ENCODE assay signal across 11 mouse cellular contexts in genomic region chr2:157425643-157425988, GRCm38 (mm10). TPM values are rescaled to one million over a fixed set of nuclear protein-coding genes. Genes with fewer than 3 reads are reported as not detected.
DNase-seq lines count a peak whose midpoint lies in the region; ATAC-seq and TF ChIP-seq lines count a peak whose summit lies in the region.
"Had no signal": no experiment of that assay in that cellular context is flagged by ENCODE, and none has a peak within 500 bp of the region (broad histone marks: within the 10 kb centered on the region; RNA-seq: fewer than 3 reads in every experiment).

No protein-coding gene starts in this region.

- no peak for DNase-seq in kidney, adult 2 months
- no peak for DNase-seq in kidney, postnatal 36 days
- DNase-seq in ZHBTc4 (ENCODE audit: low read depth, low spot score): peak; percentile 44
- DNase-seq in frontal cortex, postnatal 25 days (ENCODE audit: low spot score in 2 of 2): no peak
- no peak for DNase-seq in left cerebral cortex, adult 9 months (ENCODE audit: low spot score in 2 of 2)
- no peak for DNase-seq in ovary, postnatal 14 days (ENCODE audit: low spot score)
- DNase-seq: gastrocnemius, postnatal 14 days; lung, adult 2 months had no signal

- no peak for TF ChIP-seq POLR2A in kidney, adult 2 months (IDR thresholded peaks at IDR 0.05; ENCODE audit: low read depth, low read length)

- H3K36me3 ChIP-seq in kidney, adult 2 months (ENCODE audit: control insufficient read depth, insufficient read depth, low read length): no peaks in the 10 kb centered on the region
- H3K36me3 ChIP-seq in hindbrain, embryonic 12.5 days: peaks cover 9% of the 10 kb centered on the region; the same call in 1 of the 2 replicates
- peaks cover 17% of the 10 kb centered on the region; the same call in 1 of the 2 replicates for H3K36me3 ChIP-seq in midbrain, embryonic 13.5 days
- H3K36me3 ChIP-seq: G1E had no signal

- peak overlapping the region; percentile 12; the same call in 1 of the 2 replicates for H3K27ac ChIP-seq in kidney, adult 2 months (ENCODE audit: insufficient read depth, low read depth, low read length)
- H3K27ac ChIP-seq in hindbrain, embryonic 12.5 days: no peak overlapping the region; the same call in 1 of the 2 replicates
- peak overlapping the region; percentile 93 for H3K27ac ChIP-seq in midbrain, embryonic 13.5 days

- H3K9me3 ChIP-seq in hindbrain, embryonic 12.5 days (replicated peaks): no peaks in the 10 kb centered on the region
- H3K9me3 ChIP-seq in midbrain, embryonic 13.5 days: no peaks in the 10 kb centered on the region

- no peak overlapping the region for H3K4me3 ChIP-seq in kidney, adult 2 months (ENCODE audit: insufficient read depth, low read depth, low read length)
- peak overlapping the region; percentile 84 for H3K4me3 ChIP-seq in hindbrain, embryonic 12.5 days
- H3K4me3 ChIP-seq in midbrain, embryonic 13.5 days (replicated peaks): peak overlapping the region; percentile 88

- peak overlapping the region; percentile 84 for H3K4me2 ChIP-seq in hindbrain, embryonic 12.5 days (replicated peaks)
- peak overlapping the region; percentile 87 for H3K4me2 ChIP-seq in midbrain, embryonic 13.5 days (replicated peaks)

- H3K9ac ChIP-seq in hindbrain, embryonic 12.5 days: peak overlapping the region; percentile 98
- peak overlapping the region; percentile 99 for H3K9ac ChIP-seq in midbrain, embryonic 13.5 days (replicated peaks)

- no peak for ATAC-seq in hindbrain, embryonic 12.5 days (ENCODE audit: low FRiP score)
- no peak for ATAC-seq in midbrain, embryonic 13.5 days

- 75% methylated on average over 6 of the region's 6 CpGs for WGBS in kidney, adult 2 months
- 72% methylated on average over 6 of the region's 6 CpGs for whole genome bisulfite sequencing in hindbrain, embryonic 12.5 days
- 83% methylated on average over 6 of the region's 6 CpGs for WGBS in midbrain, embryonic 13.5 days

- H3K4me1 ChIP-seq in kidney, adult 2 months (ENCODE audit: control insufficient read depth, insufficient read depth, low read length): peaks cover 30% of the 10 kb centered on the region
- H3K4me1 ChIP-seq in hindbrain, embryonic 12.5 days: peaks cover 64% of the 10 kb centered on the region
- H3K4me1 ChIP-seq in midbrain, embryonic 13.5 days (replicated peaks): peaks cover 74% of the 10 kb centered on the region

- TF ChIP-seq CTCF in kidney, adult 2 months (conservative IDR thresholded peaks at IDR 0.05; ENCODE audit: insufficient read depth, insufficient read length, low read depth, low read length): no peak

- H3K27me3 ChIP-seq in kidney, adult 2 months (replicated peaks; ENCODE audit: control insufficient read depth, insufficient read depth, low read length): no peaks in the 10 kb centered on the region
- no peaks in the 10 kb centered on the region for H3K27me3 ChIP-seq in hindbrain, embryonic 12.5 days
- no peaks in the 10 kb centered on the region for H3K27me3 ChIP-seq in midbrain, embryonic 13.5 days

RNA-seq across cellular contexts. Expression of gene Src, which starts 7.4 kb away (rescaled TPM):
- polyA plus RNA-seq in kidney, adult 2 months (2012; rRNA removed): 31.8 and 33.9 TPM in 2 replicates
- 33.6 and 35.1 TPM in 2 replicates for polyA plus RNA-seq in hindbrain, embryonic 12.5 days (2016; fragmentation: Nextera tagmentation; extraction: Ambion mirVana)
- 31.6 and 39.1 TPM in 2 replicates for polyA plus RNA-seq in midbrain, embryonic 13.5 days (2015; fragmentation: Nextera tagmentation; extraction: Ambion mirVana)

RNA-seq across cellular contexts. Expression of gene Manbal, which starts 58.2 kb away (rescaled TPM):
- 70.0 and 75.9 TPM in 2 replicates for polyA plus RNA-seq in kidney, adult 2 months (2012; rRNA removed)
- 72.4 and 73.9 TPM in 2 replicates for polyA plus RNA-seq in hindbrain, embryonic 12.5 days (2016; fragmentation: Nextera tagmentation; extraction: Ambion mirVana)
- polyA plus RNA-seq in midbrain, embryonic 13.5 days (2015; fragmentation: Nextera tagmentation; extraction: Ambion mirVana): 88.1 and 91.0 TPM in 2 replicates
